19 mouse cellular contexts compared by ENCODE assay signal in the genomic region with DNA sequence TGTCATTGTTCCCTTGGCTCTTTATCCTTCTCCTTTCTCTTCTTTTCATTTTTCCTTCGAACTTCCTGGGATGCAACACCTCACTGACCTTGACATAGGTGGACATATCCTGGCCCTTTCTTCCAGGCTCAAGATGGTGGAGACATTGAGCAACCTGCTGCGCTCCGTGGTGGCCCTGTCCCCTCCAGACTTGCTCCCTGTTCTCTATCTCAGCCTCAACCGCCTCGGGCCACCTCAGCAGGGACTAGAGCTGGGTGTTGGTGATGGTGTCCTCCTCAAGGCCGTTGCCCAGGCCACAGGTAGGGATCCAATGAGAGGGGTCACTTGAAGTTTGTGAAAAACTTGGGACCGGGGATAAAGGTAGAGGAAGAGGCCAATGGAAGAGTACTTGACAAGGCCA. TPM values are rescaled to one million over a fixed set of nuclear protein-coding genes. Genes with fewer than 3 reads are reported as not detected.
DNase-seq lines count a peak whose midpoint lies in the region; ATAC-seq lines count a peak whose summit lies in the region.
"Had no signal": no experiment of that assay in that cellular context is flagged by ENCODE, and none has a peak within 500 bp of the region (broad histone marks: within the 10 kb centered on the region; RNA-seq: fewer than 3 reads in every experiment).

No protein-coding gene starts in this region.

- peak; percentile 74 for DNase-seq in heart, adult 11 months
- no peak for DNase-seq in heart, postnatal 36 days
- DNase-seq in heart, embryonic 10.5 days (ENCODE audit: low spot score), result peak; percentile 56
- DNase-seq: adrenal gland, adult 2 months; adrenal gland, adult 8-10 months; adrenal gland, postnatal 10 days; adrenal gland, postnatal 14 days; adrenal gland, postnatal 25 days; adrenal gland, postnatal 36 days; B cell, adult 2 months; cerebellum, adult 11 months; cerebellum, adult 11-12 months; cerebellum, adult 18-20 months had no signal

- no peaks in the 10 kb centered on the region for H3K9me3 ChIP-seq in heart, embryonic 10.5 days
- H3K9me3 ChIP-seq in heart, embryonic 12.5 days (replicated peaks), result no peaks in the 10 kb centered on the region
- H3K9me3 ChIP-seq: G1E had no signal

- ATAC-seq in heart, embryonic 12.5 days (ENCODE audit: insufficient number of reproducible peaks, low FRiP score), result no peak
- ATAC-seq: activated CD4-positive, CD25-positive, alpha-beta regulatory T cell, adult 4 months; CD4-positive, CD25-positive, alpha-beta regulatory T cell, adult 4 months; Patski had no signal

- no peak overlapping the region for H3K9ac ChIP-seq in heart, embryonic 12.5 days

- H3K36me3 ChIP-seq in heart, embryonic 10.5 days, result peaks cover 98% of the 10 kb centered on the region
- H3K36me3 ChIP-seq in heart, embryonic 12.5 days, result peaks cover 94% of the 10 kb centered on the region

- no peak overlapping the region for H3K27ac ChIP-seq in heart, embryonic 10.5 days
- H3K27ac ChIP-seq in heart, embryonic 12.5 days (ENCODE audit: poor library complexity, severe bottlenecking), result no peak overlapping the region

- no peak overlapping the region for H3K4me2 ChIP-seq in heart, embryonic 12.5 days

- no peak overlapping the region for H3K4me3 ChIP-seq in heart, embryonic 10.5 days
- no peak overlapping the region for H3K4me3 ChIP-seq in heart, embryonic 12.5 days

- H3K4me1 ChIP-seq in heart, embryonic 10.5 days, result no peaks in the 10 kb centered on the region
- no peaks in the 10 kb centered on the region for H3K4me1 ChIP-seq in heart, embryonic 12.5 days (replicated peaks)

- WGBS in heart, embryonic 10.5 days, result 93% methylated on average over 7 of the region's 7 CpGs
- WGBS in heart, embryonic 12.5 days, result 88% methylated on average over 7 of the region's 7 CpGs

- no peaks in the 10 kb centered on the region for H3K27me3 ChIP-seq in heart, embryonic 10.5 days (ENCODE audit: insufficient read depth, poor library complexity, severe bottlenecking)
- H3K27me3 ChIP-seq in heart, embryonic 12.5 days (replicated peaks), result no peaks in the 10 kb centered on the region
- H3K27me3 ChIP-seq: CH12.LX, Patski had no signal

- intact Hi-C loops in heart, postnatal 36 days (cut with DNase I), result no loop called here

RNA-seq across cellular contexts. Expression of a gene that starts 16.7 kb away (rescaled TPM):
- 1 to 10 TPM; 7.8 to 8.1 TPM for total RNA-seq in heart, postnatal 36 days (2021)
- 7.6 and 7.9 TPM in 2 replicates for polyA plus RNA-seq in heart, embryonic 10.5 days (2016; fragmentation: Nextera tagmentation; extraction: Ambion mirVana)
- 8.3 and 8.5 TPM in 2 replicates for polyA plus RNA-seq in heart, embryonic 12.5 days (2016; fragmentation: Nextera tagmentation; extraction: Ambion mirVana)

RNA-seq across cellular contexts. Expression of a gene that starts 18.2 kb away (rescaled TPM):
- total RNA-seq in heart, postnatal 36 days (2021), result 1 to 10 TPM; 3.5 to 5.0 TPM
- polyA plus RNA-seq in heart, embryonic 10.5 days (2016; fragmentation: Nextera tagmentation; extraction: Ambion mirVana), result 85.1 and 105 TPM in 2 replicates
- 67.8 and 72.2 TPM in 2 replicates for polyA plus RNA-seq in heart, embryonic 12.5 days (2016; fragmentation: Nextera tagmentation; extraction: Ambion mirVana)

RNA-seq across cellular contexts. Expression of a gene that starts 29.2 kb away (rescaled TPM):
- under 1 TPM in 1 of 2 experiments, not detected in 1; 0.14 TPM for total RNA-seq in heart, postnatal 36 days (2021)
- polyA plus RNA-seq in heart, embryonic 10.5 days (2016; fragmentation: Nextera tagmentation; extraction: Ambion mirVana), result 0.75 and 1.3 TPM in 2 replicates
- 0.58 and 0.72 TPM in 2 replicates for polyA plus RNA-seq in heart, embryonic 12.5 days (2016; fragmentation: Nextera tagmentation; extraction: Ambion mirVana)

Comparison
In these comparisons a context has a peak if more than half of its experiments do, and no peak if none do; other contexts are left out.
1. DNase-seq: peak in heart, adult 11 months (single experiment) and heart, embryonic 10.5 days (single experiment); none in heart, postnatal 36 days (0 of 2).